Mouse (Mus musculus) lung, embryonic 14.5 days (tissue): ENCODE results near the gene Fkbp15. TPM values are rescaled to one million over a fixed set of nuclear protein-coding genes. Genes with fewer than 3 reads are reported as not detected.

Source experiments
- ATAC-seq: fragments of 200-750 bp; cut with Nextera tagmentation; 2 replicates; pipeline ENCODE4 v1.8.0; 2017; ENCODE audit warnings: mild to moderate bottlenecking, moderate TSS enrichment, moderate library complexity; ENCODE audit not compliant: insufficient read depth
- DNase-seq: peaks from one replicate; pipeline ENCODE4 v3.0.0-alpha.2; 2015
- H3K27ac ChIP-seq: fragments of 300-500 bp; sonication (generic); 2 replicates; pipeline ENCODE4 v1.5.1; 2014; ENCODE audit warnings: low read depth, mild to moderate bottlenecking, moderate library complexity
- H3K27me3 ChIP-seq: fragments of 300-500 bp; sonication (generic); 2 replicates; pipeline ENCODE4 v1.6.1; 2014; ENCODE audit warnings: low read length, control low read depth; ENCODE audit not compliant: insufficient read depth
- H3K36me3 ChIP-seq: fragments of 300-500 bp; sonication (generic); 2 replicates; pipeline ENCODE4 v1.6.1; 2014; ENCODE audit warnings: control low read depth; ENCODE audit not compliant: insufficient read depth
- H3K4me1 ChIP-seq: fragments of 300-500 bp; sonication (generic); 2 replicates; pipeline ENCODE4 v1.6.1; 2014; ENCODE audit warnings: antibody characterized with exemption, control low read depth; ENCODE audit not compliant: insufficient read depth
- H3K4me2 ChIP-seq: fragments of 300-500 bp; sonication (generic); 2 replicates; pipeline ENCODE4 v1.6.1; 2014; ENCODE audit warnings: mild to moderate bottlenecking
- H3K4me3 ChIP-seq: fragments of 300-500 bp; sonication (generic); 2 replicates; pipeline ENCODE4 v1.5.1; 2014; ENCODE audit warnings: low read depth, low read length
- H3K9ac ChIP-seq: fragments of 300-500 bp; sonication (generic); 2 replicates; pipeline ENCODE4 v1.6.1; 2014
- H3K9me3 ChIP-seq: fragments of 300-500 bp; sonication (generic); 2 replicates; pipeline ENCODE4 v1.6.1; 2016; ENCODE audit warnings: low read depth, low read length, control low read depth
- CTCF ChIP-seq: IDR thresholded peaks from 2 replicates; pipeline ENCODE4 v1.5.1; 2016; ENCODE audit warnings: antibody characterized with exemption, low read depth
- WGBS: fragments of 180-500 bp; shearing (Covaris S2); extraction: QIAGEN DNeasy Blood & Tissue Kit; methylation state at CpG from one replicate; pipeline ENCODE4 v1.1.7; 2014; 5-methylcytosine and 5-hydroxymethylcytosine counted together
- polyA plus RNA-seq: library from polyadenylated mRNA; unstranded; fragments of >200 nt; fragmentation: Nextera tagmentation; extraction: Ambion mirVana; gene quantifications from 2 replicates; pipeline ENCODE4 v1.2.1, GENCODE M21; 2014

Gene Fkbp15
- polyA plus RNA-seq, 1 experiment from 2014 or later, result 26.6 TPM

DNA sequence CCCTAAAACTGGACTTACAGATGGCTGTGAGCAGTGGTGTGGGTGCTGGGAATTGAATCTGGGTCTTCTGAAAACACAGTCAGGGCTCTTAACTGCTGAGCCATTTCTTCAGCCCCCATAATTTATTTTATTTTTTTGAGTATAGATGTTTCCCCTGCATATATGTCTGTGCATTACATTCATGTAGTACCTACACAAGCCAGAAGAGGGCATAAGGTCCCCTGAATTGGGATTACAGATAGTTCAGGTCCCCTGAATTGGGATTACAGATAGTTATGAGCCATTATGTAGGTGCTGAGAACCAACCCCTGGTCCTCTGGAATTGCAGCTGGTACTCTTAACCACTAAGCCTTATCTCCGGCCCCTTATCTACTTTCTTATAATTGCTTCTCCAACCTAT lies 16.3 kb downstream of the Fkbp15 start:
- no peaks in the 10 kb centered on the region for H3K9me3 ChIP-seq
- H3K9ac ChIP-seq, result no peak overlapping the region
- H3K36me3 ChIP-seq, result peaks cover 38% of the 10 kb centered on the region
- H3K27ac ChIP-seq, result no peak overlapping the region
- peak; percentile 39; the same call in 1 of the 2 replicates for TF ChIP-seq CTCF
- 88% methylated on average over 1 of the region's 1 CpGs for WGBS
- DNase-seq (peak; percentile 50), ATAC-seq (no peak)
- H3K4me3 ChIP-seq, result no peak overlapping the region
- peaks cover 4% of the 10 kb centered on the region; the same call in 1 of the 2 replicates for H3K4me1 ChIP-seq
- no peak overlapping the region for H3K4me2 ChIP-seq
- H3K27me3 ChIP-seq, result no peaks in the 10 kb centered on the region

DNA sequence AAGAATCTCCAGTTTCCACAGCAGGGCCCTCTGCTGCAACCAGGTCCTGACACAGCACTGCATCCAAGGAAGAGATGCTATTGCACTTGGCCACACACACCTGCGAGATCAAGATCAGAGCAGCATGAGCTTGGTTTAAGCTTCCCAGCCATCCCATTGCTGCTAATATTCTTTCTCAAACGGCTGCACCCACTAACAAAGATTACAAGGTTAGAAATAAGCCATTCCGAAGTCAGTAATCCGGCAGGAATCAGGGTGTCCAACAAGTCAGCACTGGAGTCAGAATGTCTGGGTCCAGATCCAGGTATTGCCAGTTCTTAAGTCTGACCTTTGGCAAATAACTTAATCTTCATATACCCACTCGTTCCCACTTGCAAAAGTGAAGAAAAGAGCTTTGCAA lies 21.8 kb downstream of the Fkbp15 start:
- WGBS, result 90% methylated on average over 5 of the region's 5 CpGs
- no peak overlapping the region for H3K4me2 ChIP-seq
- H3K27me3 ChIP-seq, result no peaks in the 10 kb centered on the region
- peaks cover 48% of the 10 kb centered on the region for H3K36me3 ChIP-seq
- no peaks in the 10 kb centered on the region for H3K9me3 ChIP-seq
- no peak overlapping the region for H3K27ac ChIP-seq
- ATAC-seq (no peak), DNase-seq (no peak)
- no peak for TF ChIP-seq CTCF
- no peaks in the 10 kb centered on the region for H3K4me1 ChIP-seq
- no peak overlapping the region for H3K4me3 ChIP-seq
- no peak overlapping the region for H3K9ac ChIP-seq

DNA sequence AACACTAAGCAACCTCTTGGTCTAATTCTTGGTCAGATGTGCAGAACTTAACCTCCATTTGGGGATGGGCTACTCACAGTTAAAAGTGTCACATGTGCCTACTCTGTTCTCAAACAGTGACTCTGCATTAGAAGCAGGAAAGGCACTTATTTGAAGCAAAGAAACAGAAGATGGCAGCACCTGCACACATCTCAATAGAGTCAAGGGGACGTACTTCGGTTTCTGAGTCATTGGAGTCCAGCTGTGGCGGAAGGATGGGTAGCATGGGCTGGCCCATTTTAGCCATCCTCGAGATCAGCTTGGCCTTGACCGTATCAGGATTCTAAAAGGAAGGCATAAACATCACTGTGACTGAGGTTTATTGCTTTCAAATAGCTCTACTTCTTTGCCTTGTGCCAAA lies 28.4 kb downstream of the Fkbp15 start:
- no peaks in the 10 kb centered on the region for H3K9me3 ChIP-seq
- H3K9ac ChIP-seq, result no peak overlapping the region
- H3K4me3 ChIP-seq, result no peak overlapping the region
- no peaks in the 10 kb centered on the region for H3K4me1 ChIP-seq
- peak; percentile 10; the same call in 1 of the 2 replicates for TF ChIP-seq CTCF
- H3K4me2 ChIP-seq, result no peak overlapping the region
- no peaks in the 10 kb centered on the region for H3K27me3 ChIP-seq
- peaks cover 54% of the 10 kb centered on the region for H3K36me3 ChIP-seq
- WGBS, result 73% methylated on average over 5 of the region's 5 CpGs
- H3K27ac ChIP-seq, result no peak overlapping the region
- ATAC-seq (no peak), DNase-seq (peak; percentile 43)

- DNase-seq (no peak), ATAC-seq (no peak)
- Histone ChIP-seq H3K27me3 (no peaks in the 10 kb centered on the region), H3K9me3 (no peaks in the 10 kb centered on the region), H3K27ac (no peak overlapping the region), H3K9ac (no peak overlapping the region), H3K4me1 (no peaks in the 10 kb centered on the region), H3K4me3 (no peak overlapping the region), H3K4me2 (no peak overlapping the region), H3K36me3 (peaks cover 57% of the 10 kb centered on the region)
- WGBS, result 71% methylated on average over 6 of the region's 6 CpGs
- TF ChIP-seq CTCF, result no peak
Observed at GRCm38 (mm10) chr4:62328941-62329660, 31.2 kb downstream of the Fkbp15 start.

GRCm38 (mm10) chr4:62326111-62326510 lies 34.2 kb downstream of the Fkbp15 start:
- TF ChIP-seq CTCF, result no peak
- Histone ChIP-seq H3K9ac (no peak overlapping the region), H3K4me2 (no peak overlapping the region), H3K9me3 (no peaks in the 10 kb centered on the region), H3K27ac (no peak overlapping the region), H3K4me1 (no peaks in the 10 kb centered on the region), H3K4me3 (no peak overlapping the region), H3K27me3 (no peaks in the 10 kb centered on the region), H3K36me3 (peaks cover 57% of the 10 kb centered on the region)
- ATAC-seq (no peak), DNase-seq (no peak)

DNA sequence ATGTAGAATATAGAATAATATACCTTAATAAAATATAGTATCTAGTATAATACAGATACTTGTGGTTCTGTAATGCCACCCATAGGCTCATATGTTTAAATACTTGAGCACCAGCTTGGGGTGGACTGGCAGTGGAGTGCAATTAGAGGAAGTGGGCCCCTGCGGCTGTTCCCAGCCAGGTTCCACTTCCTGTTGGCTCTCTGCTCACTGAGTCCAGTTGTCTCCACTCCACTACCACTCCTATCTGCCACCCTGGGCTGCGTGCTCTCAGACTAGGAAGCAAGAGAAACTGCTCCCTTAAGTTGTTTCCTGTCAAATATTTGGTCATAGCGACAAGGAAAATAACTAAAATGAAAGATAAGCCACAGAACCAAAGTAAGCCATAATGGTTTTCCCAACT lies 37.7 kb downstream of the Fkbp15 start:
- no peak overlapping the region for H3K27ac ChIP-seq
- ATAC-seq (no peak), DNase-seq (no peak)
- peaks cover 56% of the 10 kb centered on the region for H3K36me3 ChIP-seq
- H3K4me2 ChIP-seq, result no peak overlapping the region
- no peak overlapping the region for H3K4me3 ChIP-seq
- no peak for TF ChIP-seq CTCF
- H3K4me1 ChIP-seq, result no peaks in the 10 kb centered on the region
- WGBS, result 74% methylated on average over 3 of the region's 3 CpGs
- H3K27me3 ChIP-seq, result no peaks in the 10 kb centered on the region
- no peak overlapping the region for H3K9ac ChIP-seq
- no peaks in the 10 kb centered on the region for H3K9me3 ChIP-seq

DNA sequence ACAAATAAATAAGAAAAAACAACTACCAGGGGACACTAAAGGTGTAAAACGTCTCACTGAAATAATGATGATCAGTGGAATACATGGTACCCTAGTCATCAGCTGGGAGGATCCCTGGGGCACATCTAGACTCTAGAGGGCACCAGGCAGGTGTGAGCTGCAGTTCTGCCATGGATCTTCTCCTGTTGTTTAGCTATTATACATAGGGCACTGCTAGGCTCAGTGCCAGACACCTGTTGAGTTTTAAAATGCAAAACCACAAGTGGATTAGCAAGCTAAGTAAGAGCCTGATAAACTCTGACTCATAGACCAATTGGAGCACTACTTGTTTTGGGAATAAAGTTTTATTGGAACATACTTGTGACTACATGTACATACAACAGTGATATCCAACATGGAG lies 42.1 kb downstream of the Fkbp15 start:
- 42% methylated on average over 1 of the region's 1 CpGs for WGBS
- H3K27me3 ChIP-seq, result no peaks in the 10 kb centered on the region
- no peak overlapping the region for H3K4me3 ChIP-seq
- H3K36me3 ChIP-seq, result peaks cover 45% of the 10 kb centered on the region
- ATAC-seq (no peak), DNase-seq (no peak)
- H3K9ac ChIP-seq, result no peak overlapping the region
- H3K4me2 ChIP-seq, result no peak overlapping the region
- H3K4me1 ChIP-seq, result no peaks in the 10 kb centered on the region
- no peak overlapping the region for H3K27ac ChIP-seq
- no peaks in the 10 kb centered on the region for H3K9me3 ChIP-seq
- TF ChIP-seq CTCF, result no peak

- peaks cover 38% of the 10 kb centered on the region for H3K36me3 ChIP-seq
- 83% methylated on average over 2 of the region's 2 CpGs for WGBS
- no peak for ATAC-seq
Observed at GRCm38 (mm10) chr4:62316456-62316855, 43.9 kb downstream of the Fkbp15 start.

More at GRCm38 (mm10) chr4:62316456-62316855, 43.9 kb downstream of the Fkbp15 start:
- Histone ChIP-seq H3K4me3 (no peak overlapping the region), H3K27me3 (no peaks in the 10 kb centered on the region), H3K9me3 (no peaks in the 10 kb centered on the region), H3K27ac (no peak overlapping the region), H3K4me1 (no peaks in the 10 kb centered on the region), H3K4me2 (no peak overlapping the region), H3K9ac (no peak overlapping the region)
- DNase-seq, result no peak
- no peak for TF ChIP-seq CTCF
